Mouse (Mus musculus): ENCODE measurements around the gene Lyrm1. TPM values are rescaled to one million over a fixed set of nuclear protein-coding genes. Genes with fewer than 3 reads are reported as not detected.

Lyrm1 gene
- total RNA-seq, 2 experiments from 2014 or later: 5.2 TPM; not detected in 1

DNA sequence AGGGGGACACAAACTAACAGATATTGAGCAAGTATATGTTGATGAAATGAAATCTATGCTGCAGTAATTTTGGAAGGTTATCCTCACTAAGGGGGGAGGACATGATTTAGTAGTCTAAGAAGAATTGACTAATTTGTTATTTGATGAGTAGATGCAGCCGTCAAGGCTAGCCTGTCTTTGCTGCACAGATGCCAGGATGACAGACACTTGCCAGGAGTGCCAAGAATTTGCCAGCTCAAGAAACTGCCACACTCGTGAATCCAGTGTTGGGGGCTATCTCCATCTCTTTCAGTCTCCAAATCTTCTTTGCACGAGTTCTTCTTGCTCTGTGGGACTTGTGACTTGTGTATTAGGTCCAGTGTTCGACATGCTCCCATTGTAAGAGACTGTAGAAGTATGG, 63.4 kb downstream of the Lyrm1 start:
- ATAC-seq (replicated peaks; ENCODE audit: low FRiP score, low TSS enrichment, poor library complexity, severe bottlenecking): no peak

GRCm38 (mm10) chr7:119959491-119959890, 63.8 kb downstream of the Lyrm1 start:
- ATAC-seq (replicated peaks; ENCODE audit: low FRiP score, low TSS enrichment, poor library complexity, severe bottlenecking): no peak

DNA sequence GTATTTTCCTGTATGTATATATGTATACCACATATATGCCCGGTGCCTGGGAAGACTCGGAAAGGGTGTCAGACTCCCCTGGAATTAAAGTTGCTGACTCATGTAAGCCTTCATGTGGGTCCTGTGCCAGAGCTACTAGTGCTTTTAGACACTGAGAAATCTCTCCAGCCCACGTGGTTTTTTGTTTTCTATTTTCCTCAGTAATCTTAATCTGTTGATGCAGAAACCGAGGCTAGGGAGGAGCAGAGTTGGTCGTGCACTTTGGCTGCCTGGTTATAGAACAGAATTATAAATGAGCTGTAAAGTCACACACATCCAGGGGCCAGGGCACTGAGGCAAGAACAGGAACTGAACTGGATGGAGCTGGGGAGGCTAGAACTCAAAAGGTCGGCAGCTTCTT, 64.3 kb downstream of the Lyrm1 start:
- no peak for ATAC-seq (replicated peaks; ENCODE audit: low FRiP score, low TSS enrichment, poor library complexity, severe bottlenecking)

DNA sequence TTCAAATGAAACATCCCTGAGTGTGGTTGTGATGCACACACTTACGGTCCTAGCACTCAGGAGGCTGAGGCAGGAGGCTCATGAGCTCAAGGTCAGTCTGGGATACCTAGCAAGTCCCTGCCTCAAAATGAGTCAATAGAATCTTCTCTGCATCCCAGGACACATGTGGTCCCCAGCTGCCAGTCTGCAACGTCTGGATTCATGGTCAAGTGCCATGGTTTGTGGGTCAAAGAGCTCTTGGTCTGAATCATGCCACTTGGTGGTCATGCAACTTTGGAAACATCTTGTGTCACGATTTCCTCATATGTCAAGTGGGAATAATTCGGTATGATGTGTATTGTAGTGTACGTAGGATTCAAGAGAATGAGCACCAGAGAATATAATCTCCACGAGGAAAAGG, 64.9 kb downstream of the Lyrm1 start:
- ATAC-seq (replicated peaks; ENCODE audit: low FRiP score, low TSS enrichment, poor library complexity, severe bottlenecking): no peak

DNA sequence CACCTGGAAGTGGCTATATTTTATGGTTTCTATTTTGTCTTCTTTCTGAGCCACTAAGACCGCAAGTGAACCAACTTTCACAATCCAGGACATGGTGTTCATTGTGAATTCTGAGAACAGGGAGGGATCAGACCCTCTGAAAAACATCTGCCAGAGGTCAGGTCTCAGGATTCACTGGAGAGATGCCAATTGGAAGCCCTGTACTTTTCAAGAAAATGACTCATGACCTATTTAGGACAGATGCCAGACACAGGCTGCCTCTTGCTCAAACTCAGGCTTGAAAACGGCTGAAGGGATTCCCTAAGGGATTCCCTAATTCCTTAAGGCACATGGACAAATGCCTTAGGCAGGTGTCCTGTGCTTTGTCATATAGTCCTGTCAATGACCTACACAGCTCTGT, 65.4 kb downstream of the Lyrm1 start:
- no peak for ATAC-seq (replicated peaks; ENCODE audit: low FRiP score, low TSS enrichment, poor library complexity, severe bottlenecking)

GRCm38 (mm10) chr7:119965205-119965604, 69.5 kb downstream of the Lyrm1 start:
- no peak for ATAC-seq (replicated peaks; ENCODE audit: low FRiP score, low TSS enrichment, poor library complexity, severe bottlenecking)

DNA sequence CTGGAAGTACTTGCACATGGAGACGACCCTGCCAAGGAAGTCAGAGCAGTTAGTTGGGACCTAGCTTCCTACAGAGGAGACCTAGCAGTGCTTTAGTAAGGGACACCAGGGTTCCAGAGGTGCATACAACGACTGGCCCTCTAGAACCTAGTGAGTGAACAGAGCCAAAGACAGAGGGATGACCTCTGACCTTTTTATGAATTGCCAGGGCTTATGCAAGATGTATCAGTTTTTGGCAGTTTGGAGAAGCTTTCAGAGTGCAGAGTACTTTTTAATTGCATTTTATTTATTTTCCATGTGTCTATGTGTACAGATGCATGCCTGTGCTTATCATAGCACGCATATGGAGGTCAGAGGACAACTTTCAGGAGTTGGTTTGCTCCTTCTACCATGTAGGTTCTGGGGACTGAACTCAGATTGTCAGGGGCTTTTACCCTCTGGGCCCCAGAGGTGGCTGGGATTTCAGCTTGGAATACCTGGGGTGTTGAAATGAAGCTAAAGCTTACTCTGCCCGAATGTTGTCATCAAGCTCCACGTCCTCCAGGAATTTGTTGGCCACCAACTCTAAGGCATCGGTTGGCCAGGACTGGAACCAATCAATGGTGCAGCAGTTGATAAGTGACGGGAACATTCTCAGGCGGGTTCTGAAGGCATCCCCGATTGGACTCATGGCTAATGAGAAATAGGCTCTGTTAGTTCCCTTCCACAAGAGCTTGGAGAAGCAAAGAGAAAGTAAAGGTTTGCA, 70.2 kb downstream of the Lyrm1 start:
- ATAC-seq (replicated peaks; ENCODE audit: low FRiP score, low TSS enrichment, poor library complexity, severe bottlenecking): no peak

DNA sequence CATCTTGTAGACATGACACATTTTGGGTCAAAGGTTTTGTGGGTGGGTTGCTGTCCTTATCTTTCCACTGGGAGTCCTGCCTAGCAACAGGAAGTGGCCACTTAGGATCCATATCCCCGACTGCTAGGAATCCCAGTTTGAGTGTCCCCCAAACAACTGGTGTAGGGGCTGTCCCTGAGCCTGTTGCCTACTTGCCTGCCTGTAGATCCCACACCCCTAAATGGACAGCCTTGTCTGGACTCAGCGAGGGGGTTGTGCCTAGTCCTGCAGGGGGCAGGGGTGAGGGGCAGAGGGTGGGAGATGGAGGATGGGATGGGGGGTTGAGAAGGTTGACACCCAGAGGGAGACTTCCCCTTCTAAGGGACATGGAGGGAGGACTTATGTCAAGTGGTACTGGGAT, 73.7 kb downstream of the Lyrm1 start:
- ATAC-seq (replicated peaks; ENCODE audit: low FRiP score, low TSS enrichment, poor library complexity, severe bottlenecking): no peak

GRCm38 (mm10) chr7:119974214-119974613, 78.6 kb downstream of the Lyrm1 start:
- ATAC-seq (replicated peaks; ENCODE audit: low FRiP score, low TSS enrichment, poor library complexity, severe bottlenecking): no peak

DNA sequence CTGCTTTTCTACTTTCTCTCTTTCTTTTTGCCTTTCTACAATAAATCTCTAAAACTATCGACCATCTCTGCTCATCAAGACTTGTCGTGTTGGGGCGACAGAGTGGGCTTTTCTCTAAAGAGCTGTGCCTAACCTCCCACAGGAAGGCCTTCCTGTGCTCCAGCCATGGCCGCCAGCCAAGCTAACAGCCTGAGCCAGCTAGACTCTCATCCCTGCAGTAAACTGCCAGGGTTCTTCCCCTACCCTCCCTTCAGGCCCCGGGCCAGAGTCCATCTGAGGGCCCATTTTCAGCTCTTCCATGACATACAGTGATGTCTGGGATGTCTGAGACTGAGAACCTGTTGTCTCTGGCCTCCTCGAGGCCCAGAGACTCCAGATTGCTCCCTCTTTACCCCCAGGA, 80.6 kb downstream of the Lyrm1 start:
- no peak for ATAC-seq (replicated peaks; ENCODE audit: low FRiP score, low TSS enrichment, poor library complexity, severe bottlenecking)

DNA sequence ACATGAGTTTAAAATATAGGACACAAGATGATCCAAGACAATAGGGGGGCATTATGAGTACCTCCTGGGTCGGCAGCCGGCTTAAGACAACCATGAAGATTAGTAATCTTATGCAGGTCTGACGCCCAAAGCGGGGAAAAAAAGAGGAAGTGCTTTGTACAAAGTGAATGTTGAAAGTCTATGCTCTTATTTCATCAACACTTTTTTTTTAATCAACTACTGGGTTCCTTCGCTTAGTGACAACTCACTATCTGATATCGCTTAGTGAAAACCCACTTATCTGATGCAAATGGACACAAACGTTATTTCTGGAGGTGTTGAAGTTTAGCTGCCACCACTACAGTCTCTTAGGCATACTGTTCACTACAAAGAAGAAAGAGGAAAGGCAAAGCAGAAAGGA, 81.9 kb downstream of the Lyrm1 start:
- ATAC-seq (replicated peaks; ENCODE audit: low FRiP score, low TSS enrichment, poor library complexity, severe bottlenecking): no peak

GRCm38 (mm10) chr7:119978576-119978975, 82.9 kb downstream of the Lyrm1 start:
- no peak for ATAC-seq (replicated peaks; ENCODE audit: low FRiP score, low TSS enrichment, poor library complexity, severe bottlenecking)

DNA sequence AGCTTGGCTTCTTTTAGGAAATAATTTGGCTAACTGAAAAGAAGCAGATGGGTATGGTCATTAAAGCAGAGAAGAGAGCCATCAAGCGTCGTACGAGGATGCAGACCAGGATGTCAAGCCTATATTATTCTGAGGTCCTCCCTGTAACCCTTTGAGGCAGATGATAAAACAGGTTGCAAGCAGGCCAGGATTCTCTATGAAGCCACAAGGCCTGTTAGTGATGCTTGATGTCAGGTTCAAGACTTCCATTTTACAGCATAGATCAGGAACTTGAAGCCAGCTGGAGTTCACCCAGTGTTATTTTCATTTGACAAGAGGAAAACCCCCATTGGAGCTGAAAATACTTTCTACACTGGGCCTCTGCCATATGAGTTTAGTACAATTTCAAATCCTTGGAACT, 84.5 kb downstream of the Lyrm1 start:
- ATAC-seq (replicated peaks; ENCODE audit: low FRiP score, low TSS enrichment, poor library complexity, severe bottlenecking): no peak

GRCm38 (mm10) chr7:119985279-119985912, 89.7 kb downstream of the Lyrm1 start:
- no peak for ATAC-seq (replicated peaks; ENCODE audit: low FRiP score, low TSS enrichment, poor library complexity, severe bottlenecking)

DNA sequence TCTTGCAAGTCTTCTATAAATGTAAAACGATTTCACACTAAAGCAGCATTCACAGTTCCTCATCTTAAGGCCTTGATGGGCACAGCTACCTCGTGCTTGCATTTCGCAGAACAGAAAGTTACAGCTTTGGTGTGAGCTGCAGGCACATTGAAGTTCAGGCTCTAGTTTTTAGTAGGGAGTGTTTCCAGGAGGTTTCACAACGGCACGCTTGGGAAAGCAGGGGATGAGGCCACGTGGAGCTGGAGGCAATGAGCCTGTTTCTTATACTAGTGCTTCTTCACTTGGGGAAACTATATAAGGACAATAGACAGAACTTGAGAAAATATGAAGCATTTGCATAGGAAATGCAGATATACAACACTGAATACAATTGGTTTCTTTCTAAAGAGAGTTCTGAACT, 101.4 kb downstream of the Lyrm1 start:
- no peak for ATAC-seq (replicated peaks; ENCODE audit: low FRiP score, low TSS enrichment, poor library complexity, severe bottlenecking)

Other genes with a start within 250 kb of the Lyrm1 start
- not detected in 2 replicates for gene Acsm4, start 205.8 kb upstream of the Lyrm1 start, total RNA-seq (2014; fragmentation: Nextera tagmentation)
- gene Acsm4, start 205.8 kb upstream of the Lyrm1 start, total RNA-seq (2017): not detected in 2 replicates
- gene Thumpd1, start 175.1 kb upstream of the Lyrm1 start, total RNA-seq (2014; fragmentation: Nextera tagmentation): 41.2 and 48.7 TPM in 2 replicates
- gene Thumpd1, start 175.1 kb upstream of the Lyrm1 start, total RNA-seq (2017): 135 and 168 TPM in 2 replicates
- gene Acsm3, start 134.9 kb upstream of the Lyrm1 start, total RNA-seq (2014; fragmentation: Nextera tagmentation): not detected in 2 replicates
- gene Acsm3, start 134.9 kb upstream of the Lyrm1 start, total RNA-seq (2017): 0.23 TPM in 1 of 2 replicates, not detected in the other
- 68.4 and 72.0 TPM in 2 replicates for gene Rexo5, start 101.9 kb upstream of the Lyrm1 start, total RNA-seq (2014; fragmentation: Nextera tagmentation)
- gene Rexo5, start 101.9 kb upstream of the Lyrm1 start, total RNA-seq (2017): 44.8 and 45.8 TPM in 2 replicates
- 23.0 and 32.7 TPM in 2 replicates for gene Eri2, start 101.8 kb upstream of the Lyrm1 start, total RNA-seq (2014; fragmentation: Nextera tagmentation)
- 19.5 and 20.3 TPM in 2 replicates for gene Eri2, start 101.8 kb upstream of the Lyrm1 start, total RNA-seq (2017)
- gene Dcun1d3, start 437 bp downstream of the Lyrm1 start, total RNA-seq (2014; fragmentation: Nextera tagmentation): 0.94 and 2.5 TPM in 2 replicates
- gene Dcun1d3, start 437 bp downstream of the Lyrm1 start, total RNA-seq (2017): 2.2 and 4.7 TPM in 2 replicates
- not detected in 2 replicates for gene Dnah3, start 199.4 kb downstream of the Lyrm1 start, total RNA-seq (2014; fragmentation: Nextera tagmentation)
- not detected in 2 replicates for gene Dnah3, start 199.4 kb downstream of the Lyrm1 start, total RNA-seq (2017)
- gene Tmem159, start 206.5 kb downstream of the Lyrm1 start, total RNA-seq (2014; fragmentation: Nextera tagmentation): 2.2 and 4.5 TPM in 2 replicates
- gene Tmem159, start 206.5 kb downstream of the Lyrm1 start, total RNA-seq (2017): 0.88 and 2.6 TPM in 2 replicates
- not detected in 2 replicates for gene Zp2, start 249.4 kb downstream of the Lyrm1 start, total RNA-seq (2014; fragmentation: Nextera tagmentation)
- not detected in 2 replicates for gene Zp2, start 249.4 kb downstream of the Lyrm1 start, total RNA-seq (2017)